Mouse (Mus musculus): ENCODE data around the gene Gbx2. TPM values are rescaled to one million over a fixed set of nuclear protein-coding genes. Genes with fewer than 3 reads are reported as not detected.

The Gbx2 gene
- 0.17 and 0.39 TPM in 2 replicates for polyA plus RNA-seq (2014; fragmentation: Nextera tagmentation; extraction: Ambion mirVana)

GRCm38 (mm10) chr1:89931120-89931519, at the start of gene Gbx2:
Gbx2 (minus strand) TSS chr1:89931179.
- H3K9me3 ChIP-seq (replicated peaks; ENCODE audit: control insufficient read depth, low read length): no peaks in the 10 kb centered on the region
- no peak; the same call in 1 of the 2 replicates for ATAC-seq (replicated peaks; ENCODE audit: insufficient number of reproducible peaks, low FRiP score, low TSS enrichment)
- peak within 1 kb of the TSS; percentile 86 for H3K4me2 ChIP-seq
- no peak within 1 kb of the TSS for H3K27ac ChIP-seq (ENCODE audit: low read depth, low read length)
- peaks cover 96% of the 10 kb centered on the region for H3K27me3 ChIP-seq (ENCODE audit: control insufficient read depth, insufficient read depth, low read length)
- peak within 1 kb of the TSS; percentile 34; the same call in 1 of the 2 replicates for H3K9ac ChIP-seq (ENCODE audit: low read depth, low read length)
- WGBS (ENCODE audit: insufficient replicate concordance): under 1% methylated on average over 33 of the region's 33 CpGs
- peak within 1 kb of the TSS; percentile 54 for H3K4me3 ChIP-seq (ENCODE audit: low read depth, low read length)
- no peaks in the 10 kb centered on the region for H3K36me3 ChIP-seq (ENCODE audit: control insufficient read depth, insufficient read depth, low read length)
- peaks cover 27% of the 10 kb centered on the region for H3K4me1 ChIP-seq (ENCODE audit: control insufficient read depth, insufficient read depth, low read length)

- H3K4me2 ChIP-seq: no peak overlapping the region
- no peak overlapping the region for H3K9ac ChIP-seq (ENCODE audit: low read depth, low read length)
- H3K4me3 ChIP-seq (ENCODE audit: low read depth, low read length): no peak overlapping the region
- no peak overlapping the region for H3K27ac ChIP-seq (ENCODE audit: low read depth, low read length)
- no peaks in the 10 kb centered on the region for H3K36me3 ChIP-seq (ENCODE audit: control insufficient read depth, insufficient read depth, low read length)
- H3K9me3 ChIP-seq (replicated peaks; ENCODE audit: control insufficient read depth, low read length): no peaks in the 10 kb centered on the region
- H3K4me1 ChIP-seq (ENCODE audit: control insufficient read depth, insufficient read depth, low read length): no peaks in the 10 kb centered on the region
- 85% methylated on average over 8 of the region's 8 CpGs for WGBS (ENCODE audit: insufficient replicate concordance)
- no peak for ATAC-seq (replicated peaks; ENCODE audit: insufficient number of reproducible peaks, low FRiP score, low TSS enrichment)
- H3K27me3 ChIP-seq (ENCODE audit: control insufficient read depth, insufficient read depth, low read length): no peaks in the 10 kb centered on the region; the same call in 1 of the 2 replicates
Observed at GRCm38 (mm10) chr1:89977261-89977660, 46.3 kb upstream of the Gbx2 start.

GRCm38 (mm10) chr1:89976411-89976810, 45.4 kb upstream of the Gbx2 start:
- Histone ChIP-seq H3K4me3 (ENCODE audit: low read depth, low read length) (no peak overlapping the region), H3K9ac (ENCODE audit: low read depth, low read length) (no peak overlapping the region), H3K4me1 (ENCODE audit: control insufficient read depth, insufficient read depth, low read length) (no peaks in the 10 kb centered on the region), H3K27ac (ENCODE audit: low read depth, low read length) (no peak overlapping the region), H3K27me3 (ENCODE audit: control insufficient read depth, insufficient read depth, low read length) (peaks cover 2% of the 10 kb centered on the region; the same call in 1 of the 2 replicates), H3K4me2 (no peak overlapping the region), H3K9me3 (replicated peaks; ENCODE audit: control insufficient read depth, low read length) (no peaks in the 10 kb centered on the region), H3K36me3 (ENCODE audit: control insufficient read depth, insufficient read depth, low read length) (no peaks in the 10 kb centered on the region)
- ATAC-seq (replicated peaks; ENCODE audit: insufficient number of reproducible peaks, low FRiP score, low TSS enrichment): no peak
- WGBS (ENCODE audit: insufficient replicate concordance): 70% methylated on average over 8 of the region's 8 CpGs

DNA sequence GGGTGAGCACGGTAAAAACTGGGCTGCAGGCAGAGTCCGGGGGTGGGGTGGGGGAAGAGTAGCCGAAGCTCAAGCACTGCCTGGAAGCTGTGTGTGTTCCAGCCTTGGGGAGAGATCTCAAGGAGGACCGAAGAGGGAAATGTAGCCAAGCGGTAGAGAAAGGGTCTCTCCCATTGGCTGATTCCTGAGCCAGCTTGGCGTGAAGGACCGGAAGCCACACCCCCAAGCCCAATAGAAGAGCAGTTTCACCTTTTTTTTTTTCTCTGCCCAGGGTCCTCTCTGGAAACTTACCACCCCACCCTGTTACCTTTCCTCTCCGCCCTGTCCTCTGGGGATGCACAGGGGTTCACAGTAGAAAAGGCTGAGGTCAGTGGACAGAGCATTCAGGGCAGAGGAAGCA, 43.6 kb upstream of the Gbx2 start:
- ATAC-seq (replicated peaks; ENCODE audit: insufficient number of reproducible peaks, low FRiP score, low TSS enrichment): no peak
- Histone ChIP-seq H3K36me3 (ENCODE audit: control insufficient read depth, insufficient read depth, low read length) (no peaks in the 10 kb centered on the region), H3K9ac (ENCODE audit: low read depth, low read length) (no peak overlapping the region), H3K27me3 (ENCODE audit: control insufficient read depth, insufficient read depth, low read length) (peaks cover 14% of the 10 kb centered on the region), H3K4me3 (ENCODE audit: low read depth, low read length) (no peak overlapping the region), H3K9me3 (replicated peaks; ENCODE audit: control insufficient read depth, low read length) (no peaks in the 10 kb centered on the region), H3K4me1 (ENCODE audit: control insufficient read depth, insufficient read depth, low read length) (no peaks in the 10 kb centered on the region), H3K27ac (ENCODE audit: low read depth, low read length) (no peak overlapping the region), H3K4me2 (no peak overlapping the region)
- 74% methylated on average over 8 of the region's 8 CpGs for WGBS (ENCODE audit: insufficient replicate concordance)

DNA sequence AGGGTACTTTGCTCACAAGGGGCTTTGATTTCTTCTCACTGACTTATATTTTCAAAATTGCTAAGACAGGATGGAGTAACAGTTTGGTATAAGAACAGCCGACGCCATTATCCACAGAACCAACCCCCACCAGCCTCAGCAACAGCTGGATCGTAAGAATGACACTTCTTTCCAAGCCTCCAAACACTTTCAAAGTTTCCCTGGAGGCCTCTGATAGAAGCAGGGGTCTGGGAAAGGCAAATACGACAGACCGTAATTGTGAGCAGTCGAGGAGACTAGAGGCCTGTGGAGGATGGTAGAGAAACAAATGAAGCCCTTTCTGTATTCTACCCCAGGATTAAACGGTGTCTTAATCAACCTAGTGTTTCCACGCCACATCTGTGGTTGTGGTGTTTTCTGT, 40.9 kb upstream of the Gbx2 start:
- peaks cover 39% of the 10 kb centered on the region for H3K27me3 ChIP-seq (ENCODE audit: control insufficient read depth, insufficient read depth, low read length)
- 55% methylated on average over 8 of the region's 8 CpGs for WGBS (ENCODE audit: insufficient replicate concordance)

DNA sequence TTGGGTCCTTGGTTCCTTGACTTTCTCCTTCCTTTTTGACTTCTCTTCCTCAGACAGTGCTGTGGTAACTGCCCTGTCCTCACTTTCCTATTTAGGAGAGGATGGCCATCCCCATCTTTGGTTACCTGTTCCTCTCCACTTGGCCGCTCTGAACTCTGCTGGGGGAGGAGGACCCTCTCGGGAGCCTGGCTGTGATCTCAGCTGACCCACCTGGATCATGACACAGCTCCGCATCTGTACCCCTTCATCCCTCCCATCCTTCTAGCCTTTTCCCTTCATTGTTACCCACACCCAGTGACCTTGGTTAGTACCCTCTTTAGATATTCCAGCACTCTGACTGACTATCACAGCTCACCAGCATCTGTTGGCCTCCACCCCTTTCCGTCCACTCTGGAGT, 38.7 kb upstream of the Gbx2 start:
- peaks cover 46% of the 10 kb centered on the region for H3K27me3 ChIP-seq (ENCODE audit: control insufficient read depth, insufficient read depth, low read length)
- no peak for ATAC-seq (replicated peaks; ENCODE audit: insufficient number of reproducible peaks, low FRiP score, low TSS enrichment)

More for the DNA sequence above, 40.9 kb upstream of the Gbx2 start:
- Histone ChIP-seq H3K4me2 (no peak overlapping the region), H3K36me3 (ENCODE audit: control insufficient read depth, insufficient read depth, low read length) (no peaks in the 10 kb centered on the region), H3K9ac (ENCODE audit: low read depth, low read length) (no peak overlapping the region), H3K4me1 (ENCODE audit: control insufficient read depth, insufficient read depth, low read length) (no peaks in the 10 kb centered on the region), H3K27ac (ENCODE audit: low read depth, low read length) (no peak overlapping the region), H3K9me3 (replicated peaks; ENCODE audit: control insufficient read depth, low read length) (no peaks in the 10 kb centered on the region), H3K4me3 (ENCODE audit: low read depth, low read length) (no peak overlapping the region)
- ATAC-seq (replicated peaks; ENCODE audit: insufficient number of reproducible peaks, low FRiP score, low TSS enrichment): no peak

DNA sequence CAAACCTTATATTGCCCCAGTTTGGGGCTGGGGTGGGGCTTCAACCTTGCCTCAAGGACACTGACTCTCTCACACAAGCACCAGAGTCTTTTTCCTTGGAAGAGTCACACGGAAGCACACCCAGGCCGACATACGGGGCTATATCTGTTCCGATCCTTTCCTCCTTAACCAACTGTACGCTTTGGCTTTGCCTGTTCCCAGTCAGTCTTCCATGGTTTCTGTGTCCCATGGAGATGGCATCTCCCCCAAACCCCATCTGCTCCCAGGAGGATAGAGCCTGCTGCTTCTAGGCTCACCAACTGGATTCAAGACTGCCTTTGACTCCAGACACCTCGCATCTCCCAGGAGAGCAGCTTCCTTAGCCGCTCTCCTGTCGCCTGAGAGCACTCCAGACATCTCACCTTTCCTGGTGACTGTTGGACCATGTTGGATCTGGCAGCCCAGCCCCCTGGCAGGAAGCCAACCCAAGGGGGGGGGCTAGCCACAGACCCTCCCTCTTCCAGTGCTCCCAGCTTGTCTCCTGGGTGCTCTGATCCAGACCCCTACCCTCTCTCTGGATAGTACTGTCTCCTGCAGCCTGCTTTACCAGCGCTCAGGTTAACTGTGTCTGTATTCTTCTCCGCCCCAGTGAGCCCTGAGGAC, 38.2 kb upstream of the Gbx2 start:
- Histone ChIP-seq H3K27ac (ENCODE audit: low read depth, low read length) (no peak overlapping the region), H3K9me3 (replicated peaks; ENCODE audit: control insufficient read depth, low read length) (no peaks in the 10 kb centered on the region), H3K4me3 (ENCODE audit: low read depth, low read length) (no peak overlapping the region), H3K9ac (ENCODE audit: low read depth, low read length) (no peak overlapping the region), H3K27me3 (ENCODE audit: control insufficient read depth, insufficient read depth, low read length) (peaks cover 46% of the 10 kb centered on the region), H3K36me3 (ENCODE audit: control insufficient read depth, insufficient read depth, low read length) (no peaks in the 10 kb centered on the region), H3K4me1 (ENCODE audit: control insufficient read depth, insufficient read depth, low read length) (no peaks in the 10 kb centered on the region), H3K4me2 (peak overlapping the region; percentile 95; the same call in 1 of the 2 replicates)
- 42% methylated on average over 10 of the region's 10 CpGs for WGBS (ENCODE audit: insufficient replicate concordance)
- ATAC-seq (replicated peaks; ENCODE audit: insufficient number of reproducible peaks, low FRiP score, low TSS enrichment): no peak

More for the DNA sequence above, 38.7 kb upstream of the Gbx2 start:
- H3K9ac ChIP-seq (ENCODE audit: low read depth, low read length): no peak overlapping the region
- no peaks in the 10 kb centered on the region for H3K9me3 ChIP-seq (replicated peaks; ENCODE audit: control insufficient read depth, low read length)
- H3K4me3 ChIP-seq (ENCODE audit: low read depth, low read length): no peak overlapping the region
- no peak overlapping the region for H3K4me2 ChIP-seq
- H3K4me1 ChIP-seq (ENCODE audit: control insufficient read depth, insufficient read depth, low read length): no peaks in the 10 kb centered on the region
- no peak overlapping the region for H3K27ac ChIP-seq (ENCODE audit: low read depth, low read length)
- H3K36me3 ChIP-seq (ENCODE audit: control insufficient read depth, insufficient read depth, low read length): no peaks in the 10 kb centered on the region
- WGBS (ENCODE audit: insufficient replicate concordance): 73% methylated on average over 4 of the region's 4 CpGs

GRCm38 (mm10) chr1:89968111-89968851, 37.3 kb upstream of the Gbx2 start:
- Histone ChIP-seq H3K27me3 (ENCODE audit: control insufficient read depth, insufficient read depth, low read length) (peaks cover 51% of the 10 kb centered on the region), H3K27ac (ENCODE audit: low read depth, low read length) (no peak overlapping the region), H3K9me3 (replicated peaks; ENCODE audit: control insufficient read depth, low read length) (no peaks in the 10 kb centered on the region), H3K9ac (ENCODE audit: low read depth, low read length) (peak overlapping the region; percentile 69), H3K4me3 (ENCODE audit: low read depth, low read length) (peak overlapping the region; percentile 68), H3K4me2 (peak overlapping the region; percentile 95), H3K4me1 (ENCODE audit: control insufficient read depth, insufficient read depth, low read length) (no peaks in the 10 kb centered on the region), H3K36me3 (ENCODE audit: control insufficient read depth, insufficient read depth, low read length) (no peaks in the 10 kb centered on the region)
- ATAC-seq (replicated peaks; ENCODE audit: insufficient number of reproducible peaks, low FRiP score, low TSS enrichment): peak; percentile 37; the same call in 1 of the 2 replicates
- under 1% methylated on average over 94 of the region's 95 CpGs for WGBS (ENCODE audit: insufficient replicate concordance)
